Mouse (Mus musculus) CH12.LX (cell line): ENCODE data around the gene Zfp189. TPM values are rescaled to one million over a fixed set of nuclear protein-coding genes. Genes with fewer than 3 reads are reported as not detected.

Source experiments
- DNase-seq: peaks from one replicate; pipeline ENCODE4 v3.0.0-alpha.2; 2013; ENCODE audit errors: extremely low read depth
- H3K27ac ChIP-seq: 2 replicates; pipeline ENCODE4 v1.5.1; 2012; ENCODE audit warnings: low read depth, mild to moderate bottlenecking, control low read depth, moderate library complexity; ENCODE audit not compliant: insufficient read depth
- H3K27me3 ChIP-seq: replicated peaks from 2 replicates; pipeline ENCODE3; 2012; ENCODE audit warnings: inconsistent platforms
- H3K36me3 ChIP-seq, 2 experiments: replicated peaks in 1 of 2; 2 replicates each; pipeline versions ENCODE3 to v1.6.1; 2012; ENCODE audit warnings: inconsistent platforms in 1 of 2, low read length in 1 of 2, mild to moderate bottlenecking in 1 of 2, mixed read lengths in 1 of 2, moderate library complexity in 1 of 2; ENCODE audit not compliant: control insufficient read depth in 1 of 2, insufficient read depth in 1 of 2
- H3K4me1 ChIP-seq, 2 experiments: 2 replicates each; pipeline ENCODE4 v1.6.1; 2012; ENCODE audit warnings: inconsistent platforms in 1 of 2, moderate library complexity in 1 of 2; ENCODE audit not compliant: insufficient read depth in 2 of 2, control insufficient read depth in 1 of 2
- H3K4me2 ChIP-seq: 2 replicates; pipeline ENCODE4 v1.6.1; 2012; ENCODE audit warnings: low read depth, mild to moderate bottlenecking, control low read depth; ENCODE audit not compliant: poor library complexity, insufficient read depth, severe bottlenecking
- H3K4me3 ChIP-seq, 3 experiments: fragments of 150-350 bp in 1 of 3; sonication (generic) in 1 of 3; replicated peaks in 1 of 3; 2 replicates each; pipeline versions ENCODE3 to v1.5.1; 2011 to 2012; ENCODE audit warnings: low read depth in 2 of 3, low read length in 2 of 3, mild to moderate bottlenecking in 2 of 3, moderate library complexity in 2 of 3, control low read depth in 1 of 3, improper control_type of control experiment in 1 of 3, inconsistent platforms in 1 of 3, mixed read lengths in 1 of 3; ENCODE audit not compliant: poor library complexity in 1 of 3
- H3K79me2 ChIP-seq: replicated peaks from 2 replicates; pipeline ENCODE4 v1.6.1; 2012; ENCODE audit warnings: mild to moderate bottlenecking, moderate library complexity; ENCODE audit not compliant: control insufficient read depth, poor library complexity, insufficient read depth, severe bottlenecking; ENCODE audit errors: extremely low read depth
- H3K9ac ChIP-seq: 2 replicates; pipeline ENCODE4 v1.6.1; 2012; ENCODE audit warnings: low read depth, mild to moderate bottlenecking, control low read depth, moderate library complexity; ENCODE audit not compliant: insufficient read depth
- H3K9me3 ChIP-seq: replicated peaks from 2 replicates; pipeline ENCODE3; 2012; ENCODE audit warnings: low read length, inconsistent platforms, mixed read lengths
- CHD1 ChIP-seq: IDR thresholded peaks from 2 replicates; pipeline ENCODE4 v1.6.1; 2012; ENCODE audit warnings: low read depth, low read length, improper control_type of control experiment, inconsistent platforms
- E2F4 ChIP-seq: IDR thresholded peaks from 2 replicates; pipeline ENCODE4 v1.6.1; 2011; ENCODE audit warnings: low read depth, low read length, improper control_type of control experiment; ENCODE audit not compliant: insufficient replicate concordance
- ELF1 ChIP-seq: IDR thresholded peaks from 2 replicates; pipeline ENCODE4 v1.6.1; 2014; ENCODE audit warnings: low read depth, mild to moderate bottlenecking, inconsistent platforms, low read length, improper control_type of control experiment
- ETS1 ChIP-seq: conservative IDR thresholded peaks from 2 replicates; pipeline ENCODE4 v1.6.1; 2012; ENCODE audit warnings: low read depth, mild to moderate bottlenecking, inconsistent platforms, low read length, improper control_type of control experiment, moderate library complexity
- GABPA ChIP-seq: IDR thresholded peaks from 2 replicates; pipeline ENCODE4 v1.6.1; 2012; ENCODE audit warnings: low read depth, low read length, improper control_type of control experiment, inconsistent platforms; ENCODE audit not compliant: insufficient replicate concordance
- HCFC1 ChIP-seq: IDR thresholded peaks from 2 replicates; pipeline ENCODE4 v1.6.1; 2012; ENCODE audit warnings: low read depth, mild to moderate bottlenecking, inconsistent platforms, low read length, improper control_type of control experiment
- JUND ChIP-seq: conservative IDR thresholded peaks from 2 replicates; pipeline ENCODE4 v1.6.1; 2011; ENCODE audit warnings: low read depth, low read length, improper control_type of control experiment
- MAX ChIP-seq: IDR thresholded peaks from 2 replicates; pipeline ENCODE4 v1.6.1; 2011; ENCODE audit warnings: low read length, improper control_type of control experiment
- MAZ ChIP-seq: IDR thresholded peaks from 2 replicates; pipeline ENCODE4 v1.6.1; 2012; ENCODE audit warnings: low read depth, mild to moderate bottlenecking, inconsistent platforms, low read length, improper control_type of control experiment, moderate library complexity
- MXI1 ChIP-seq: IDR thresholded peaks from 2 replicates; pipeline ENCODE4 v1.6.1; 2011; ENCODE audit warnings: mild to moderate bottlenecking, low read depth, low read length, improper control_type of control experiment
- NELFE ChIP-seq: IDR thresholded peaks from 2 replicates; pipeline ENCODE4 v1.6.1; 2011; ENCODE audit warnings: low read depth, low read length, improper control_type of control experiment
- PAX5 ChIP-seq: IDR thresholded peaks from 2 replicates; pipeline ENCODE4 v1.6.1; 2012; ENCODE audit warnings: low read length, inconsistent platforms, mixed read lengths
- POLR2A ChIP-seq: IDR thresholded peaks from 2 replicates; pipeline ENCODE4 v1.6.1; 2011; ENCODE audit warnings: low read depth, mild to moderate bottlenecking, improper control_type of control experiment, low read length
- POLR2AphosphoS2 ChIP-seq: IDR thresholded peaks from 2 replicates; pipeline ENCODE4 v1.6.1; 2011; ENCODE audit warnings: low read depth, low read length, improper control_type of control experiment
- RAD21 ChIP-seq: IDR thresholded peaks from 2 replicates; pipeline ENCODE4 v1.6.1; 2011; ENCODE audit warnings: low read depth, mild to moderate bottlenecking, low read length, improper control_type of control experiment, moderate library complexity
- RCOR1 ChIP-seq: conservative IDR thresholded peaks from 2 replicates; pipeline ENCODE4 v1.6.1; 2012; ENCODE audit warnings: low read depth, mild to moderate bottlenecking, inconsistent platforms, low read length, improper control_type of control experiment
- SIN3A ChIP-seq: IDR thresholded peaks from 2 replicates; pipeline ENCODE4 v1.6.1; 2012; ENCODE audit warnings: low read length, improper control_type of control experiment, inconsistent platforms
- SMC3 ChIP-seq: IDR thresholded peaks from 2 replicates; pipeline ENCODE4 v1.6.1; 2011; ENCODE audit warnings: low read depth, low read length, improper control_type of control experiment
- TBP ChIP-seq: conservative IDR thresholded peaks from 2 replicates; pipeline ENCODE4 v1.6.1; 2011; ENCODE audit warnings: low read depth, low read length, improper control_type of control experiment
- TCF12 ChIP-seq: IDR thresholded peaks from 2 replicates; pipeline ENCODE4 v1.6.1; 2014; ENCODE audit warnings: low read depth, mild to moderate bottlenecking, inconsistent platforms, low read length, improper control_type of control experiment
- UBTF ChIP-seq: IDR thresholded peaks from 2 replicates; pipeline ENCODE4 v1.6.1; 2012; ENCODE audit warnings: low read depth, mild to moderate bottlenecking, inconsistent platforms, low read length, improper control_type of control experiment, moderate library complexity
- USF1 ChIP-seq: IDR thresholded peaks from 2 replicates; pipeline ENCODE4 v1.6.1; 2014; ENCODE audit warnings: low read depth, mild to moderate bottlenecking, inconsistent platforms, low read length, improper control_type of control experiment
- ZC3H11A ChIP-seq: IDR thresholded peaks from 2 replicates; pipeline ENCODE4 v1.6.1; 2012; ENCODE audit warnings: low read depth, mild to moderate bottlenecking, inconsistent platforms, low read length, improper control_type of control experiment
- ZKSCAN1 ChIP-seq: IDR thresholded peaks from 2 replicates; pipeline ENCODE4 v1.6.1; 2012; ENCODE audit warnings: low read depth, inconsistent platforms, low read length, improper control_type of control experiment, borderline replicate concordance
- ZMIZ1 ChIP-seq: IDR thresholded peaks from 2 replicates; pipeline ENCODE4 v1.6.1; 2012; ENCODE audit warnings: low read depth, mild to moderate bottlenecking, inconsistent platforms, low read length, improper control_type of control experiment
- ZNF384 ChIP-seq: IDR thresholded peaks from 2 replicates; pipeline ENCODE4 v1.6.1; 2012; ENCODE audit warnings: low read depth, low read length, improper control_type of control experiment, inconsistent platforms
- dilution Hi-C: fragments of 300-500 bp; cut with MboI; formaldehyde crosslinking; loops from 2 replicates; pipeline ENCODE4 v1.14.3; 2020; ENCODE audit warnings: low sequenced_read_pairs; ENCODE audit not compliant: extremely low pct_unique_long_range_greater_than_20kb, extremely low pct_ligation_motif_present
- in situ Hi-C: fragments of 300-500 bp; cut with MboI; formaldehyde crosslinking; loops from 3 replicates; pipeline ENCODE4 v1.14.3; 2019; ENCODE audit warnings: low sequenced_read_pairs, low pct_ligation_motif_present, low pct_unique_long_range_greater_than_20kb, mixed read lengths
- polyA plus RNA-seq: library from polyadenylated mRNA; unstranded; fragments of >175 nt; gene quantifications from 2 replicates; pipeline ENCODE4 v1.2.1, GENCODE M21; 2012; ENCODE audit warnings: low read depth; ENCODE audit not compliant: insufficient read length
- total RNA-seq, 2 experiments: library from RNA; depleted of rRNA; stranded (reverse); fragments of 300-350 nt in 1 of 2; fragments of >200 nt in 1 of 2; gene quantifications; 2 replicates each; pipeline ENCODE4 v1.2.3; 2012 to 2014

Zfp189 gene
- total and polyA plus RNA-seq, 3 experiments: 1.6 to 5.1 (median 4.3) TPM

GRCm38 (mm10) chr4:49558181-49558580, 37.2 kb downstream of the Zfp189 start:
- Histone ChIP-seq H3K4me2 (no peak overlapping the region), H3K9me3 (no peaks in the 10 kb centered on the region)
- TF ChIP-seq POLR2A (no peak), ZKSCAN1 (no peak), GABPA (no peak), JUND (no peak), ELF1 (no peak), MAZ (no peak), POLR2AphosphoS2 (no peak), E2F4 (no peak), ZMIZ1 (no peak), PAX5 (no peak), RCOR1 (no peak)

GRCm38 (mm10) chr4:49559915-49560772, 39.2 kb downstream of the Zfp189 start:
- TF ChIP-seq ZMIZ1 (no peak), GABPA (no peak), MXI1 (no peak), UBTF (no peak), TBP (no peak), RAD21 (no peak), TCF12 (no peak), CHD1 (no peak), SMC3 (no peak), SIN3A (no peak), NELFE (no peak), USF1 (no peak), ETS1 (no peak), ZNF384 (no peak), HCFC1 (no peak), POLR2AphosphoS2 (no peak), ZKSCAN1 (no peak), RCOR1 (no peak), MAX (no peak), ZC3H11A (no peak)
- Histone ChIP-seq H3K9me3 (no peaks in the 10 kb centered on the region), H3K36me3 (no peaks in the 10 kb centered on the region), H3K4me2 (no peak overlapping the region), H3K4me1 (no peaks in the 10 kb centered on the region; a peak in 1 of 4 replicates), H3K27ac (no peak overlapping the region), H3K79me2 (no peaks in the 10 kb centered on the region), H3K9ac (no peak overlapping the region), H3K4me3 (no peak overlapping the region), H3K27me3 (no peaks in the 10 kb centered on the region)
- no peak for DNase-seq
- in situ Hi-C loops (loop anchor here (10.0 kb wide), 1 partner anchor 65 kb away; no protein-coding TSS in a partner anchor), dilution Hi-C loops (no loop called here)

More at GRCm38 (mm10) chr4:49558181-49558580, 37.2 kb downstream of the Zfp189 start:
- Histone ChIP-seq H3K4me3 (no peak overlapping the region), H3K27ac (no peak overlapping the region), H3K79me2 (no peaks in the 10 kb centered on the region), H3K27me3 (no peaks in the 10 kb centered on the region), H3K4me1 (no peaks in the 10 kb centered on the region; a peak in 1 of 4 replicates), H3K36me3 (no peaks in the 10 kb centered on the region), H3K9ac (no peak overlapping the region)
- dilution Hi-C loops: no loop called here
- in situ Hi-C loops: no loop called here
- no peak for DNase-seq
